Mouse (Mus musculus) ES-Bruce4 (cell line): ENCODE measurements at regions not wholly inside any gene's neighbourhood (a gene's known extent, or its start where the extent isn't known, plus 50 kb on each side); places are given as distances from the start of the nearest gene placed in this dataset.

Experiments
- CTCF ChIP-seq: IDR thresholded peaks from one replicate; pipeline ENCODE4 v1.8.1; 2011; ENCODE audit warnings: low read depth, low read length
- EP300 ChIP-seq: IDR thresholded peaks from 2 replicates; pipeline ENCODE4 v1.6.1; 2011; ENCODE audit warnings: low read depth, low read length; ENCODE audit not compliant: insufficient read depth
- POLR2A ChIP-seq: IDR thresholded peaks from one replicate; pipeline ENCODE4 v1.8.1; 2011; ENCODE audit warnings: low read length; ENCODE audit not compliant: insufficient read depth

DNA sequence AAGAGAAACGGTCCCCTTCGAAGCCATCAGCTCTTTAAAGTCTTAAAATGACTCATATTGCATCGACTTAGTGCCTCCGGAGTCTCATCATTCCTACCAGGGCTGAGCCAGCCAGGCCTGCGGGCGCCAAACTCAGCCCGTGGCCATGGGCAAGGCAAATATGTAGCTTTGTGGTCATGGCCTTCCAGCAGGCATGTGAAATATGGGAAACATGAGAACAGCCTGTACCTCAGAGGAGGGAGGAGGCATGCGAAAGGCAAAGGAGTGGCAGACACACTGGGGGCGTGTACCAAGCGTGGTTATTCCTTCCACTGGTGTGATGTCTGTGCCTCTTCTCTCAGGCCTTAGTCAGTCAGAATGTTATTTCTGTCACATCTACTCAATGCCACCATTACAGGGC lies 706.3 kb upstream of the Car8 start:
- TF ChIP-seq CTCF: no peak
- no peak for TF ChIP-seq POLR2A
- TF ChIP-seq EP300: no peak
